Mouse (Mus musculus): Measurements from ENCODE around the gene Med27.

Gene Med27

DNA sequence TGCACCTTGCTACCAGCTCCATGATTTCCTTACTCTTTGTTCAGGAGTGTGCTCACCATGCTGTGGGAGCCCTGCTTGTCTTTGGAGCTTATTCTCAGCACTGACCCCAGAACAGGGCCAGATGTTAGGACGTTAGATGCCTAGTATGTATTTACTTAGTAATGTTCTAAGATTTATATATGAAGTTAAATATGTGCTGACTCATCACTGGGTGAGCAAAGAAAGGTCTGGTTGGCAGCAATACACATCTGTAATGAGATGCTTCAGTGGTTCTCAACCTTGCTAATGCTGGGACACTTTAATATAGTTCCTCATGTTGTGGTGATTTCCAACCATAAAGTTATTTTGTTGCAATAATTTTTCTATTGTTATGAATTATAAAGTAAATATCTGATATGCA lies 45.4 kb downstream of the Med27 start:
- DNase-seq (ENCODE audit: low read depth, low spot score) = no peak

- DNase-seq (ENCODE audit: low read depth, low spot score) = peak; percentile 93
Measured at GRCm38 (mm10) chr2:29400234-29400633, 53.6 kb downstream of the Med27 start.

- peak; percentile 55 for DNase-seq (ENCODE audit: low read depth, low spot score)
Measured at GRCm38 (mm10) chr2:29400812-29401211, 54.2 kb downstream of the Med27 start.

- no peak for DNase-seq (ENCODE audit: low read depth, low spot score)
Measured at GRCm38 (mm10) chr2:29401868-29402267, 55.2 kb downstream of the Med27 start.

DNA sequence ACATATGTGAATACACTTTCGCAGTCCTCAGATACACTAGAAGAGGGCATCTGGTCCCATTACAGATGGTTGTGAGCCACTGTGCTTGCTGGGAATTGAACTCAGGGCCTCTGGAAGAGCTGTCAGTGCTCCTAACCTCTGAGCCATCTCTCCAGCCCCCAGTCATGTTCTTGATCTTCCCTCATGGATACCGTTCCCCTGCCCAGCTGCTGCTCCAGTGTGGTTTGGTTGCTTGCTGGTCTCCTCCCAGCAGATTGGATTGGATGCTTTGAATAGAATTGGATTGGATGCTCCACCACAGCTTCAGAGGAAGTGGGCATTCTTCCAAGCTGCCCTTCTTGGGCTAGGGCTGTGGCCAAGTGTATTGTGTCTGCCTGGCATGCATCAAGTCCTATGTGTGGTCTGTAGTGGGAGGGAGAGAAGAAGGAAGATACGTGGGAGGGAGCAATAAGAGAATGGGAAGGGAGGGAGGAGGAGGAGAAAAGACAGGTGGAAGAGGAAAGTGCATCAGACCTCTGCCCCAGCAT lies 56.0 kb downstream of the Med27 start:
- DNase-seq (ENCODE audit: low read depth, low spot score) = peak; percentile 78

DNA sequence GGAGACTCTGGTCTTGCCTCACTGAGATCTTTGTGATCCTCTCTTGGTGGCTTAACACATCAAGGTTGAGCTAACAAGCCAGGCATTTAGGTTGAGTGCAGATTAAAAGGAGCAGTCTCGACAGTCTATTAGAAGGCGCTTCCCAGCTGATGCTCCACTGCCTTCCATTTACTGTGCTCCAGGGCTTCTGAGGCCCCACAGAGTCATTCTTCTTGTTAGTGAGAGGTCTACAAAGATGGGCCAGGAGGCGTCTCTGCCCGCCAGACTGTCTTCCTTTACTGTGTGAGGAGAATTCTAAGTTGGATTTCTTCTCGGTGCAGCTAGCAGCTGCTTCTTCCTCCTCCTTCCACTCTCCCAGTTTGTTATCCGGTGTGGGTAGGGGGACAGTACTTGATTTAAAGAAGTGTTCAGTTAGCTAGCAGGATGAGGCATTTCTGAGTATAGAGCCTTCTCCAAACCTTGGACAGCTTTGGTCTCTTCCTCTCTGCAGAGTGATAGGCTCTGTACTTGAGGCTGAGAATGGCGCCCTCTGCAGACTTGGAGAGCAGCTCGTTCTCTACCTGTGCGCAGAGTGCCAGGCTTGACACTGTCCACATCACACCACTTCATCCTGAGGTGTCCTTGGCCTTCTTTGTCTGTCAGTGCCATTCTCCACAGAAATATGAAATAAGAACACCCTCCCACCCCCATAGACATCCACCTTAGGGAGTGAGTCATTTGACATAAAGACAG lies 57.3 kb downstream of the Med27 start:
- DNase-seq (ENCODE audit: low read depth, low spot score) = peak; percentile 51

DNA sequence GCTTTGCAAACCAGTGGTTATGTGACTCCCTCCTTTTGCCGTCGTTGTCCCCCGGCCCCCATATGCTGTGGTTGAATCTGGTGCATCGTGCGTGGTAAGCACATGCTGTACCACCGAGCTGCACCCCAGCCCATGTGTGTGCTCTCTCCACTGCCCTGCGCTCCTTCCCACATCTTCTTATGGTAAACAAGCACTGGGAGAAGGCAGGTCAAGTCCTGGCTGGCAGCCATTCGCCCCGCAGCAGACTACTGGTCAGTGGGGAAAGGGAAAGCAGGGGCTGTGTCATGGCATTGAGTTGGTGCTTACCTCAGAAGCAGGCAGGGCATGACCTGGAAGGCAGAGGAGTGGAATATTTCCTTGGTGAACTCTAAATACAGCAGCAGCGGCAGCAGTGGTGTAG lies 58.3 kb downstream of the Med27 start:
- DNase-seq (ENCODE audit: low read depth, low spot score) = no peak

DNA sequence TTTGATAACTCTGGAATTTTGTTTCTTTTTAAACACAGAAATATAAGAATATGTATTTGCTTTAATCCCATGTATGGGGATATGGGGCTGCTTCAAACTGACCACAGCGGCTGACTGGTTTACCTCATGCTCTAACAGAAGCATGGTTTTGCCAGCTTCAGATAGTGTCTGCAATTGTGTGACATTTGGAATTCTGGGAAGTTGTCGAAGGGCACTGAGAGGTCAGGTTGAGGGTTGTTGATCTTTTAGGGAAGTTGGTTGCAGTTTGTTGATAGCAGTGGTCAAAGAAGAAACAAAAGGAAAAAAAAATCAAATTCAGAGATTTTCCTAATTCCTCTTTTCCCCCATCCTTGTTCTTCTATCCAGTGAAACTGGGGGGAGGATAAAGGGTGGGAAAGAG lies 59.2 kb downstream of the Med27 start:
- no peak for DNase-seq (ENCODE audit: low read depth, low spot score)

GRCm38 (mm10) chr2:29407350-29407749 lies 60.7 kb downstream of the Med27 start:
- DNase-seq (ENCODE audit: low read depth, low spot score) = no peak

- DNase-seq (ENCODE audit: low read depth, low spot score) = no peak
Measured at GRCm38 (mm10) chr2:29407764-29408163, 61.1 kb downstream of the Med27 start.

DNA sequence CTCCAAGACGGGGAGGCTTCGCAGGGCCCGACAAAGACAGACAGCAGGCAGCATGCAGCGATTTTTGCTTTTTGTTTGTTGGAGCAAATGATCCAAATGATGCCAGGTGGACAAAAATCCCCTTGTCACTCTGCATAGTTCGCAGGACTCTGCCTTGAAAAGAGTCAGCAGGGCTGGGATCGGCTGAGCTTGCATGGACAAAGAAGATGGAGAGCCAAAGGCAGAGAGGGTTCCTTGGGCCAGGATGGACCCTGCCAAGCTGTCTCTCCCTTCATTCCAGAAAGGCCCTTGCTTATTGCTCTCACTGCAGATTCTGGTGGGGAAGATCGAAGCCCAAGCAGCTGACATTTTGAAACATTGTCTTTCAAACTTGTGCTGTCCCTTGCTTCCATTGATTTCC lies 64.3 kb downstream of the Med27 start:
- no peak for DNase-seq (ENCODE audit: low read depth, low spot score)

- no peak for DNase-seq (ENCODE audit: low read depth, low spot score)
Measured at GRCm38 (mm10) chr2:29412458-29412857, 65.8 kb downstream of the Med27 start.

DNA sequence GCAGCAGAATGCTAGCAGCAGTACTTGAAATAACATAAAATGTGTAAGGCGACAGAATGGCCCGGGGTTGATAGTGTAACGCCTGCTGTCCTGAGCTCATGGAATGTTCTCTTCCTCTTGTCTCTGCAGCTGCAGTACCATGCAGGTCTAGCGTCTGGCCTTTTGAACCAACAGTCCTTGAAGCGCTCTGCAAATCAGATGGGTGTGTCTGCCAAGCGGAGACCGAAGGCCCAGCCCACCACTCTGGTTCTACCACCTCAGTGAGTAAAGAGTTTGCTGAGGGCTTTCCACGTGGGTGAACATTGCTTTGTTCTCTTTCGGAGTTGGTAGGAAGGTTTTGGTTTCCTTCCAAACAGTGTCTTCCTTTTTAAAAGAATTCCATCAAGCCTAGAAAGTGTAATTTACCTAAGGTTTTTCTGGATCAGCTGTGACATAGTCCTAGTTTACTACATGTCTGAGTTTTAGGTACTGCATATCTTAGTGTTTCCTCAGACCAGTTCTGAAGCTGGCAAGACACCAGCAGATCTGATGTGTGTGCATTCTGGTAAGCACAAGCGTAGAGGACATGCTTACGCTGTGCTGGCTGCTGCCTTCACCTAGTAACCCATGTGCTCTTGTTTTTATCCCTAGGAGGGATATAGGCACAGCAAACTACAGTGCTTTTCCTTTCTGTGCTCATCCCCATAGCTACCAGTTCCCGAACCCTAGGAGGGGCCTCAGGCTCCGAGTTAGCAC lies 66.8 kb downstream of the Med27 start:
- no peak for DNase-seq (ENCODE audit: low read depth, low spot score)

DNA sequence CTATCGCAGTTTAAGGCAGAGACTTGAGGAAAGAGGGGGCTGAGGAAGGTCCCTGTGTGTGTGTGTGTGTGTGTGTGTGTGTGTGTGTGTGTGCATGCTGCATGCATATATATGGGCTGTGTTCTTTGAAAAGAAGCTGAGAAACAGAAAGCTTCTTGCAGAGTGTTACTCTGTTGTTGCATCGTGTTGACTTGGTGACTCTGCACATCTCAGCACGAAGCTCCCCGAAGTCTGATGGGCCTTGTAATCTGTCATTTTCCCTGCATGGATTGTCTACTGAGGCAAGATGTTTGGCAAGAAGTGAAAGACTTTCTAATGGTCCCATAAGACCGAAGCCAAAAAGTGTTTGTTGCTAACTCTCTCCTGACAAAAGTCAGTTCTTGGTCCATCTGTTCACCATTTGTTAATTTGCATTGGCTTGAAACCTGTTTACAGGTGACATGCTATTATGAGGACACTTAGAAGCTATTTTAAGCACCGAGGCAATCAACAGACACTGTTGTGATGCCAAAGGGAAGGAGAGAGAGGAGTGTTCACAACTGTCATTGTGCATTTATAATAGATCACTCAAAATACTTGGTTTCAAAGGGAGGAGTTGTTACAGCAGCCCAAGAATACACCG lies 68.3 kb downstream of the Med27 start:
- DNase-seq (ENCODE audit: low read depth, low spot score) = peak; percentile 73

DNA sequence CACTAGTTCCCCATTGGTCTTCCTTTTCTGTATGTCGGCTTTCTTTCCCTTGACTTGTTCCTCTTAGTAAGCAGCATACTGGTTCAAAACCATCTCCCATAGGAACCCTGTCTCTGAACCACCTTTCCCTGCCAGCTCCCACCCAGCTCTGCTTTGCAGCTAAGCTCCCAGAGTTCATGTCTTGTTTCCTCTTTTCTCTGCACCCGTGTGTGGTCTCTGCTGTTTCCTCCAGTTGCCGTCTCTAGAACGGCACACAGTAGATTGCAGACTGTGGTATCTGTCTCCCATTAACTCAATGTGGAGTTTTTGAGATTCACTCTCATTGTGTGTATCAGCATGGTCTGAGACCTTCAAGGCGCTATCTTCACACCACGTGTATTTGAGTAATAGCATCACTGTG lies 71.9 kb downstream of the Med27 start:
- no peak for DNase-seq (ENCODE audit: low read depth, low spot score)

DNA sequence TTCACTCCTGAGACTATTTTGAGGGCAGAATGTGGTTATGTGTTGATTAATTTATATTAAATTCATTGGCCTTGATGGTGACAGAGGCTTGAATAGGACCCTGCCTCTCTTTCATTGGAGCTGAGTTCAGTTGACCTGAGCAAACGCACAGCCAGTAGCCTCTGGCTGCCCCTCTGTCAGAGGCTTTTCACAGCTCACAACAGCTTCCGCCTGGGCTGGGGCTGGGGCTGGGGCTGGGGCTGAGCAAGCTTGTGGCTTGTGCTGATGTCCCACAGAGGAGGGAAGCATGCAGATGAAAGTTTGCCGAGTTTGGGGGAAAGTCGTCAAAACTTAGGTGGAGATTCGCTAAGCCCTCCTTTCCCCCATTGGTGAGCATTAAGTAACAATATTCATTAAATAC lies 72.8 kb downstream of the Med27 start:
- DNase-seq (ENCODE audit: low read depth, low spot score) = no peak

DNA sequence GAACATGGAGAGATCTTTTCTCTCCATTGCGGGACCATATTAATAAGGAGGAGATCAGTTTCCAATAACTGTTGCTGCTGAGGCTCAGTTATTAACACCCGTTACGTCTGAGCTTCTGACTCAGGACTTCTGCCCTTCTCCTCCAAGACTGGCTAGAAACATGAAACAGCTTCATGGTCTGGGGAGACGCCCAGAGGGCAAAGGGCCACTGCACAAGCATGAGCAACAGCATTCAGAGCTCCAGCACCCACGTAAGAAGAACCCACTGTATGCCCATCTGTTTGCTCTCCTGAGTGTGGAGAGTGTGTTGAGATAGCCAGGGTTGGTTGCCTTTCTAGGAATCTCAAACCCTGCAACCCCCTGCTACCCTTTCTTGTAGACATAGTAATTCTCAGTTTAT lies 73.3 kb downstream of the Med27 start:
- DNase-seq (ENCODE audit: low read depth, low spot score) = no peak

DNA sequence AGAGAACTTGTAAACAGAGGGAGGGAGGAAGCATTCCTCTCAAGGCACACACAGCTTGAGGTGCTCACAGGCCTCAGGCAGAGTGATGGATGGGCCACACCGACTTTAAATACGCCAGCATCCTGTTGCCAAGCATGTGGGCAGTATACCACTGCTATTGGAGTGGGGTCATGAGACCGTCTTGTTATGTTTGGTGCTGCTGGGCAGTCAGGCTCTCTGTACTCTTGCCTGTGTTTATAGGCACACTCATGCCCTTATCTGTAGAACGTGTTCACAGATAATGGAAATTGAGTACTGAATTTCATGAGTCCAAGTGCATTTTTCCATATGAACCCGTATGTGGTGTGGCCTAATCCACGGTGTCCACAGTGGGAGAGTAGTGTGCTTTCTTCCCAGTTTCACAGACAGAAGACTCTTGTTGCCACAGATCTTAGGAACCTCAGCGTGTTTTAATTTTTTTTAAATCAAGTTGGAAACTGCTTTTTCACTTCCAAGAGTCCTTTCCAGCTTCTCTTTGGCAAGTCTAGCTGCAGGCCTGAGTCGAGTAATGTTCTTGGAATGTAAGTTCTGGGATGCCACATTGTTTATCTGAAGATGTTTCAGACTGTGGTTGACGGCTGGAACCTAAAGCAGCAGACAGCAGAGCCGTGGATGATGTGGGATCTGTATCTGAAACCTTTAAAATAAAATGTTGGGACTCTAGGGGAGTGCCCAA lies 75.7 kb downstream of the Med27 start:
- DNase-seq (ENCODE audit: low read depth, low spot score) = no peak

DNA sequence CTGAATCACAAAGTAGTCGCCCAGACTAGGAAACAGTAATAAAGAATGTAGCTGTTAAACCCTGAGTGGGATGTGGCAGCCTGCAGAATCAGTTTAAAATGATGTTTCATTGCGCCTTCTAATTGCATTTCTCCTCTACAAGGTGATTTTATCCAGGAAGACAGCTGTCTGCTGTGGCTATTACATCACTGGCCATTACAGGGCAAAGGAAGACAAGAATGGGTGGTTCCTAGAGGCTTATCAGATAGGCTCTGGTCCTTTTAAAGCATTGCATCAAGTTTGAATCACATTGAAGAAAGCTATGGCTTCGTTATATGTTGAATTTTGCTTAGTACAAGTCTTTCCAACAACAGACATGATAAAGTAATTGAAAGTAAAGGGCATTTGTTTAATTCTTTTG lies 76.4 kb downstream of the Med27 start:
- no peak for DNase-seq (ENCODE audit: low read depth, low spot score)

DNA sequence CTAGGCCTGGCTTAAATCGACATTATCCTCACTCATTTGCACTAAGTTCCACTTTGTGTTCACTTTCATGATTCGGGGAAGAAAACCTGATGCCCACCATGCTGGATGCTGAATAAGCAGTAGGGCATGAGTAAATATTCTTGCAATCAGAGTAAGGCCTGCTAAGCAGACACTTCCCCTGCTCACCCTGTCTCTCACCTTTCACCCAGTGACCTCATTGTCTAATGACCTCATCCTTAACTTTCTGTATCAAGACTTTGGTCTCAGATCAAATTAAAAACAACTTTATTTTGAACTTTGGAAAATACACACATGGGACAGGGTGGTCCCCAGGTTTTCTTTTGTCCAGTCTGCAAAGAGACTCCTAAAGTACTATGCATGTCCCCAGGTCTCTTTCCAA lies 78.8 kb downstream of the Med27 start:
- DNase-seq (ENCODE audit: low read depth, low spot score) = no peak

DNA sequence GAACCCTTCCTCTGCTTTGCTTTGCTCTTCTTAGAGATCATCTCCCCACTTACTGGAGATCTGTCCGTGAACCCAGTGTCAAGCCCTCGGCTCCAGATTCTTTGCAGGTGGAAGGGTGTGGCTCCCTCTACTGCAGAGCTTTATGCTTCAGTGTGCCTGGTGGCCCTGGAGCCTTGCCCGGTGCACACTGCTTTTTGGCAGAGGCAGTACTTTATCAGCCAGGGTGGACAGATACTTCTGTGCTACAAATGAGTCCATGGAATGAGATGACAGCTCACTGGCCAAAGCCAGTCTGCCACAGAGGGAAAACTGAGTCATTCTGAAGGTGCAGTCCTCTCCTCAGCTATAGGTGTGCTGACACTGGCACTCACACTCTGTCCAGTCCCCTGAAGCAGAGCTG lies 80.1 kb downstream of the Med27 start:
- peak; percentile 88 for DNase-seq (ENCODE audit: low read depth, low spot score)

GRCm38 (mm10) chr2:29432565-29432964 lies 85.9 kb downstream of the Med27 start:
- no peak for DNase-seq (ENCODE audit: low read depth, low spot score)

All from brain, adult 2 months (tissue).